Mouse (Mus musculus) E14TG2a.4 (cell line): ENCODE results near the gene Pde1b.

Source experiments
- CTCF ChIP-seq: conservative IDR thresholded peaks from 2 replicates; pipeline ENCODE4 v1.5.1; 2014; ENCODE audit warnings: low read length
- NANOG ChIP-seq: IDR thresholded peaks from 2 replicates; pipeline ENCODE4 v1.6.1; 2014; ENCODE audit warnings: borderline replicate concordance, low read length, mixed read lengths
- POU5F1 ChIP-seq: IDR thresholded peaks from 2 replicates; pipeline ENCODE4 v1.6.1; 2014; ENCODE audit warnings: low read length, borderline replicate concordance

DNA sequence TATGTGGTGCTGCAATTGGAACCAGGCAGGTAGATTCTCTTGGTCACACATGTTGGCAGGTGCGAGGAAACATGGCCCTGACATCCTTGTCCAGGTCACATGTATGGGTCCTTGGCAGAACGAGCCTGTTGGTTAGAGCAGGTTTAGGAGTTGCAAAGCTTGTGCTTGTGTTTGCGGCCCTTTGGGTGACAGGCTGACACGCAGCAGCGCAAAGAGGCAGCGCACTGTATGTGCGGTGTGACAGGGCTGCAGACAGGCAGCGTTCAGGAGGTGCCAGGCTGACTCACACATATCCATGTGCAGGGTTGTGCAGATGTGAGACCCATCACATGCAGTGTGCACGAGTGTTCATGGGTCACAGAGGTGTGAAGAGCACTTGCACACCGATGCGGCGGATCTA is 826 bp downstream of the Pde1b start:
- no peak for TF ChIP-seq NANOG
- no peak for TF ChIP-seq CTCF
- TF ChIP-seq POU5F1: no peak
